Mouse (Mus musculus) lung, adult 2 months (tissue): ENCODE measurements around the gene Mrps18b. TPM values are rescaled to one million over a fixed set of nuclear protein-coding genes. Genes with fewer than 3 reads are reported as not detected.

Experiments used
- DNase-seq: peaks from one replicate; pipeline ENCODE4 v3.0.0; 2022
- H3K4me1 ChIP-seq: fragments of 200-500 bp; 2 replicates; pipeline ENCODE4 v1.6.1; 2011; ENCODE audit warnings: low read length; ENCODE audit not compliant: control insufficient read depth, insufficient read depth
- H3K4me3 ChIP-seq: fragments of 200-500 bp; replicated peaks from 2 replicates; pipeline ENCODE3; 2011; ENCODE audit warnings: low read depth, mild to moderate bottlenecking, control low read depth, low read length; ENCODE audit errors: extremely low read depth
- CTCF ChIP-seq: fragments of 200-500 bp; IDR thresholded peaks from 2 replicates; pipeline ENCODE4 v1.5.1; 2011; ENCODE audit warnings: mild to moderate bottlenecking, low read length, control low read depth; ENCODE audit not compliant: insufficient read depth
- POLR2A ChIP-seq: fragments of 200-500 bp; IDR thresholded peaks from 2 replicates; pipeline ENCODE4 v1.6.1; 2011; ENCODE audit warnings: low read depth, mild to moderate bottlenecking, control low read depth, low read length, borderline replicate concordance; ENCODE audit errors: extremely low read depth
- WGBS: fragments of 180-500 bp; shearing (Covaris S2); methylation state at CpG from one replicate; pipeline ENCODE4 v1.1.7; 2018; 5-methylcytosine and 5-hydroxymethylcytosine counted together
- polyA plus RNA-seq: library from polyadenylated mRNA; depleted of rRNA; stranded (reverse); fragments of >200 nt; gene quantifications from 2 replicates; pipeline ENCODE4 v1.2.3, GENCODE M21; 2012

Gene Mrps18b
- polyA plus RNA-seq, 1 experiment: 43.8 TPM

GRCm38 (mm10) chr17:35932608-35933007 lies 16.4 kb upstream of the Mrps18b start:
- WGBS: 88% methylated on average over 4 of the region's 4 CpGs
- TF ChIP-seq POLR2A (no peak), CTCF (no peak)
- no peak for DNase-seq

DNA sequence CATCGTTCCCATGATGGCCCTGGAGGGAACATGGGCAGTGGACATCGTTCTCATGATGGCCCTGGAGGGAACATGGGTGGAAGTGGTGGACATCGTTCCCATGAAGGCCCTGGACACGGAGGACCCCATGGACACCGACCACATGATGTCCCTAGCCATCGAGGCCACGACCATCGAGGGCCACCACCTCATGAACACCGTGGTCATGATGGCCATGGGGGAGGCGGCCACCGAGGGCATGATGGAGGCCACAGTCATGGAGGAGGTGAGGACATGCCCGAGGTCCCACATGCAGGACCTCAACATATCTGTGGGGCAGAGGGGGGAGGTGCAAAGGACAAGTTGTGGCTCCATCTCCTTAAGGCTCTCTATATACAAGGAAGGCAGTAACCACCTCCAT lies 14.4 kb upstream of the Mrps18b start:
- Histone ChIP-seq H3K4me3 (no peak overlapping the region), H3K4me1 (no peaks in the 10 kb centered on the region)
- DNase-seq: no peak
- WGBS: 95% methylated on average over 12 of the region's 12 CpGs
- no peak for TF ChIP-seq POLR2A
- TF ChIP-seq CTCF: no peak

More at GRCm38 (mm10) chr17:35932608-35933007, 16.4 kb upstream of the Mrps18b start:
- H3K4me1 ChIP-seq: no peaks in the 10 kb centered on the region
- no peak overlapping the region for H3K4me3 ChIP-seq

- TF ChIP-seq CTCF (no peak), POLR2A (no peak)
- 91% methylated on average over 2 of the region's 2 CpGs for WGBS
- no peak for DNase-seq
- Histone ChIP-seq H3K4me3 (no peak overlapping the region), H3K4me1 (no peaks in the 10 kb centered on the region)
These were observed 13.3 kb upstream of the Mrps18b start for GRCm38 (mm10) chr17:35929534-35929933.

DNA sequence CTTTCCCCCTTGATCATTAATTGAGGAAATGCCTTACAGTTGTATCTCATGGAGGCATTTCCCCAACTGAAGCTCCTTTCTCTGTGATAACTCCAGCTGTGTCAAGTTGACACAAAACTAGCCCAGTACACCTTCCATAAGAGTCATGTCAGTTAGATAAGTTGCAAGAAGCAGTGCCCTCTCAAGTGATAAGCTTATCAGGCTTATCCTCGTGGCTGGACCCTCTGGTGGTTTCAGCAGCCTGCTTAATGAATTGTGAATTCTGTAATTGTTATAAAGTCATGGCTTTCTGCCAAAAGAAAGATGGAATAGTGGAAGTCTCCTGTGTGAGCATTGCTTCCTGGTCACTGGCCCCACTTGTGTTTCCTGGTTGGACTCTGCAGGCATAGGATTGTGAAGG lies 11.3 kb upstream of the Mrps18b start:
- TF ChIP-seq CTCF: no peak
- H3K4me3 ChIP-seq: no peak overlapping the region
- H3K4me1 ChIP-seq: peaks cover under 1% of the 10 kb centered on the region
- 18% methylated on average over 1 of the region's 1 CpGs for WGBS
- DNase-seq: no peak

- peaks cover 24% of the 10 kb centered on the region for H3K4me1 ChIP-seq
- H3K4me3 ChIP-seq: no peak overlapping the region
- no peak for TF ChIP-seq CTCF
- TF ChIP-seq POLR2A: no peak
- WGBS: 79% methylated on average over 4 of the region's 4 CpGs
- no peak for DNase-seq
These were observed 7.1 kb upstream of the Mrps18b start for GRCm38 (mm10) chr17:35923281-35923680.

DNA sequence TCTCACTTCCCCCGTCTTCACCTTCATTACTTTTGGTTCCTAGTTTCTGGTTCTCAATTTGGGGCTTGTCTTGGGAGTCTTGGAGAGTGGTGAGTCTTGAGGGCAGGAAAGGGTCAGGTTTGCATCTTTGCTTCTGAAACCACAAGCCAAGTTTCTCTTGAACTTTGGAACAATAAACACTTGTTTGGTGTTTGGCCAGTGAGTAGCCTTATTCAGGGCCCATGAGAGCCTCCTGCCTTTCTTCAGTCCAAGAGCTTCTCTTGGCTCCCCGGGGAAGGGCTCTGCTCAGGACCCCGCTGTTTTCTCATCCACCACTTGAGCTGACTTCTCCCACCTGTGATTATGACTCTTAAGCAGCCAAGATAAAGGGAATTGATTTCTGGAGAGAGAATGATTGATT lies 6.4 kb upstream of the Mrps18b start:
- H3K4me1 ChIP-seq: peaks cover 24% of the 10 kb centered on the region
- H3K4me3 ChIP-seq: no peak overlapping the region
- no peak for TF ChIP-seq CTCF
- TF ChIP-seq POLR2A: no peak
- 51% methylated on average over 3 of the region's 3 CpGs for WGBS
- DNase-seq: no peak

GRCm38 (mm10) chr17:35921710-35922109 lies 5.5 kb upstream of the Mrps18b start:
- 57% methylated on average over 4 of the region's 4 CpGs for WGBS
- TF ChIP-seq POLR2A (no peak), CTCF (no peak)
- Histone ChIP-seq H3K4me1 (peaks cover 24% of the 10 kb centered on the region), H3K4me3 (no peak overlapping the region)
- no peak for DNase-seq

DNA sequence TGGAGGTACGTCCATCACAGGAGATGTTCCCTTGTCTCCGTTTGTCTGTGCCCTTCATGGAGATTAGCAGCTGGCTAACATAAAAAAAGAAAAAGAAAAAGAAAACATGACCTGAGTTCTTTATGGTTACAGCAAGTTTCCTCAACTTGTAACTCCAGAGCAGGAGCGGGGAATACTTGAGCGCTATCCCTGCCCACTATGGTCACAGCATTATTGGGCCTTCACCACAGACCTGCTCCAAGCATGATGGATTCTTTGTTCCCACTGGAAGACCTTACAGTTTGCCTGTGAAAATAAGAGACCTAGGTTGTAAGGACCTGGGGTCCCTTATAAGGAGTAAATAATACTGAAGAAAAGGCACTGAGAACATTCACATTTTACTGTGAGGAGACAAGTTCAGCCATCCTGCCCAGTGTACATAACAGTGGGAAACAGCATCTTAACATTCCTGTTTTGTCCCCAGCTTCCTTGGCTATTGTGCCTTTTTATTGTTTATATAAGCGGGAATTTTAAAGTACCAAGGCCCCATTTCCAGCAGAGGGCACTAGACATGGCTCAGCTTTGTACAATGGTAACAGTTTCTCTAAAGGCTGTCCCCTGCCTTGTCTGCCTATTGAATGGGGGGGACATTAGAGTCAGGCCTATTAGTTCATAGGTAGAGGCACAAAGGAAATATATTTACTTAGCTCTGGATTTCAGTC lies 4.8 kb upstream of the Mrps18b start:
- 57% methylated on average over 5 of the region's 5 CpGs for WGBS
- no peak for TF ChIP-seq CTCF
- no peak for TF ChIP-seq POLR2A
- no peak for DNase-seq

DNA sequence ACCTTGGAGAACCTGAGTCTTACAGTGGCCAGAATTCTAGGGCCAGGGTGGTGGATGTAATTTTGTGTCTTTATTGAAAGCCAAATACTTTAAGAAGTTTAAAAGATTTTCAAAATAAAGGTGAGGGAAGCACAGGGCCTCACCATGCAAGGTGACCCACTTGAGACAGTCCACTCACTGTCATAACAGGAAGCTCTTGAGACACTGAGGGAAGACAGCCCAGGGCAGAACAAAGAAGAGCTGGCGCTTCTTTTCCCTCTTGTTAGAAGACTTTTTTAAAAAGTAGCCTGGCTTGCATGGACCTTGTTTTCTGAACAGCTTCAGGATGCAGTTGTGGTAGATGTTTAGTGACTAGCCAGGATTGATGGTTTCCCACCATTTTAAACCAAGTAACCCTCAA lies 4.2 kb upstream of the Mrps18b start:
- TF ChIP-seq POLR2A (no peak), CTCF (no peak)
- WGBS: 28% methylated on average over 1 of the region's 1 CpGs
- Histone ChIP-seq H3K4me1 (peaks cover 27% of the 10 kb centered on the region), H3K4me3 (no peak overlapping the region)
- DNase-seq: no peak

More for the DNA sequence above, 4.8 kb upstream of the Mrps18b start:
- peaks cover 24% of the 10 kb centered on the region for H3K4me1 ChIP-seq
- no peak overlapping the region for H3K4me3 ChIP-seq

DNA sequence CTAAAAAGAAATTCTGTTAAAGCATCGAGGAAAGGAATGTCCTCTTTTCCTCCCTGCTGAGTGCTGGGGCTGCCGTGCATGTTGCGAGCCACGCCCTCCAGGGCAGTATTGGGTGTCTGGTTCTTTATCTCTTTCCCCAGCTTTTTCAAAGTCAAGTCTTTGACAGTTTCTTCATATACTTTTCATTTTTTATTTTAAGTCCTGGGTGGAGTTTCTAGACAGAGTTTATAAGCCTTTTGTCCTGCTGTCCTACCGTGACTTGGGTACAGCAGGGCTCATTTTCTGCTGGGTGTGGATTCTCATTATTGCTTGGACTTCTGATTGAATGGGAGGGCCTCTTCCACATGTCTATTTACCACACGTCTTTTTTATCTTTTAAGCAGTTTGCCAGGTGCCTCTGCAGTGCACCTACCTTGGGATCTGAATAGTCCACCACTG lies 3.7 kb upstream of the Mrps18b start:
- peak; percentile 32; the same call in 1 of the 2 replicates for TF ChIP-seq POLR2A
- no peak for TF ChIP-seq CTCF
- no peak for DNase-seq
- 27% methylated on average over 6 of the region's 6 CpGs for WGBS
- no peak overlapping the region for H3K4me3 ChIP-seq
- peaks cover 27% of the 10 kb centered on the region for H3K4me1 ChIP-seq
